Mouse (Mus musculus): ENCODE results near the gene Klc2.
"Not testable (repeated sequence)": the region's sequence is repeated elsewhere in the genome, so short reads cannot be mapped to it uniquely, and the experiment has no call there.

Gene Klc2

GRCm38 (mm10) chr19:5118384-5118698 is at the start of gene Klc2:
TSS of gene Klc2 (minus strand) at chr19:5118560.
- DNase-seq (ENCODE audit: low read depth, low spot score): no peak

GRCm38 (mm10) chr19:5167477-5167876 is 49.1 kb upstream of the Klc2 start:
- no peak for DNase-seq (ENCODE audit: low read depth, low spot score)

GRCm38 (mm10) chr19:5164380-5164779 is 46.0 kb upstream of the Klc2 start:
- DNase-seq (ENCODE audit: low read depth, low spot score): no peak

- peak; percentile 36 for DNase-seq (ENCODE audit: low read depth, low spot score)
Observed at GRCm38 (mm10) chr19:5161913-5162312, 43.6 kb upstream of the Klc2 start.

- DNase-seq (ENCODE audit: low read depth, low spot score): no peak
Observed at GRCm38 (mm10) chr19:5152261-5152660, 33.9 kb upstream of the Klc2 start.

GRCm38 (mm10) chr19:5151741-5152140 is 33.4 kb upstream of the Klc2 start:
- DNase-seq (ENCODE audit: low read depth, low spot score): no peak

GRCm38 (mm10) chr19:5151331-5151730 is 33.0 kb upstream of the Klc2 start:
- peak; percentile 49 for DNase-seq (ENCODE audit: low read depth, low spot score)

- DNase-seq (ENCODE audit: low read depth, low spot score): peak; percentile 96
Observed at GRCm38 (mm10) chr19:5150358-5150757, 32.0 kb upstream of the Klc2 start.

- DNase-seq (ENCODE audit: low read depth, low spot score): not testable (repeated sequence)
Observed at GRCm38 (mm10) chr19:5149041-5149440, 30.7 kb upstream of the Klc2 start.

- no peak for DNase-seq (ENCODE audit: low read depth, low spot score)
Observed at GRCm38 (mm10) chr19:5139640-5140039, 21.3 kb upstream of the Klc2 start.

- DNase-seq (ENCODE audit: low read depth, low spot score): no peak
Observed at GRCm38 (mm10) chr19:5131237-5131636, 12.9 kb upstream of the Klc2 start.

- DNase-seq (ENCODE audit: low read depth, low spot score): no peak
Observed at GRCm38 (mm10) chr19:5129770-5130169, 11.4 kb upstream of the Klc2 start.

GRCm38 (mm10) chr19:5124055-5124614 is 5.8 kb upstream of the Klc2 start:
- DNase-seq (ENCODE audit: low read depth, low spot score): no peak

GRCm38 (mm10) chr19:5123241-5123640 is 4.9 kb upstream of the Klc2 start:
- DNase-seq (ENCODE audit: low read depth, low spot score): no peak

- DNase-seq (ENCODE audit: low read depth, low spot score): no peak
Observed at GRCm38 (mm10) chr19:5122492-5122891, 4.1 kb upstream of the Klc2 start.

- DNase-seq (ENCODE audit: low read depth, low spot score): peak; percentile 70
Observed at GRCm38 (mm10) chr19:5117494-5118383, 621 bp downstream of the Klc2 start.

- no peak for DNase-seq (ENCODE audit: low read depth, low spot score)
Observed at GRCm38 (mm10) chr19:5113783-5114182, 4.6 kb downstream of the Klc2 start.

GRCm38 (mm10) chr19:5109659-5110453 is 8.5 kb downstream of the Klc2 start:
- DNase-seq (ENCODE audit: low read depth, low spot score): no peak

- DNase-seq (ENCODE audit: low read depth, low spot score): no peak
Observed at GRCm38 (mm10) chr19:5108702-5109101, 9.7 kb downstream of the Klc2 start.

GRCm38 (mm10) chr19:5108271-5108575 is 10.1 kb downstream of the Klc2 start:
- DNase-seq (ENCODE audit: low read depth, low spot score): no peak

GRCm38 (mm10) chr19:5107556-5108270 is 10.6 kb downstream of the Klc2 start:
- DNase-seq (ENCODE audit: low read depth, low spot score): no peak

GRCm38 (mm10) chr19:5106731-5107191 is 11.6 kb downstream of the Klc2 start, which contains the start of gene Rab1b:
TSS of gene Rab1b (minus strand) at chr19:5107072.
- peak; percentile 96 for DNase-seq (ENCODE audit: low read depth, low spot score)

All from telencephalon, adult 2 months (tissue).